Mouse (Mus musculus) left cerebral cortex, adult 8-10 months (tissue): ENCODE measurements at regions not wholly inside any gene's neighbourhood (a gene's known extent, or its start where the extent isn't known, plus 50 kb on each side); places are given as distances from the start of the nearest gene placed in this dataset.

Source experiments
- DNase-seq, 2 experiments: peaks; one replicate each; pipeline ENCODE4 v3.0.0; 2022; ENCODE audit warnings: low spot score in 2 of 2

DNA sequence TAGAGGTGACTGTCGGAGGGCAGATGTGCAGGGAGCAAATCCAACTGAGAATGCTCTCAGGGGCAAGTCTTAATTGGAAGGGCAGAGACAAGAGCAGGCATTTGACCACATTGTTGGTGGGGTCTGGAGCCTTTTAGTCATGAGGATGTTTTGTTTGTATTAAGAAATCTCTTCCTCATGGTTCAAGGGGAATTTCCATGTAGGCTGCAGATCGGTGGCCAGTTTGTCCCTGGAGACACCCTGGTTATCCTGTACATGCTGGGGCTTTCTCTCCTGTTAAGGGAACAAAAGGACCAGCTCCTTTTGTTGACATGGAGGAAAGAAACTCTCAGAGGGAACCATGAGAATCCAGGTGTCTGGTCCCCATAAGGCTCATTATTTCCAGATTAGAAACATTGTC is 174.4 kb downstream of the Rab11fip4 start:
- DNase-seq: no peak

DNA sequence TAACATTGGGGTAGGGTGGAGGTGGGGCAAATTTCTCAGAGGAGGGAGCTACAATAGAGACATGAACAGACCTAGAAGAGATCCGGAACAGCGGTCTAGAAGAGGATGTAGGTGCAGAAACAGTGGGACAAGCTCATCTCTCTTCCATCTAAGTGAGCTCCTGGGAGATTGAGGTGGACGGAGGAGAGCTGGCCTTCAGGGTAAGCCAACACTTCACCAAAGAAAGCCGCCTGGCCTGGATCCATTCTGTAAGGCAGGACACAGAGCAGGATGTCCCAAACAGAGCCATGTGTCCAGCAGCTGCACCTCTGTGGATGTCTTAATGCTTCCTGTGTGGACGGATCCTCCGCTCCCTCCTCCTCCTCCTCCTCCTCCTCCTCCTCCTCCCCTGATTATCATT is 173.0 kb downstream of the Rab11fip4 start:
- DNase-seq: no peak

DNA sequence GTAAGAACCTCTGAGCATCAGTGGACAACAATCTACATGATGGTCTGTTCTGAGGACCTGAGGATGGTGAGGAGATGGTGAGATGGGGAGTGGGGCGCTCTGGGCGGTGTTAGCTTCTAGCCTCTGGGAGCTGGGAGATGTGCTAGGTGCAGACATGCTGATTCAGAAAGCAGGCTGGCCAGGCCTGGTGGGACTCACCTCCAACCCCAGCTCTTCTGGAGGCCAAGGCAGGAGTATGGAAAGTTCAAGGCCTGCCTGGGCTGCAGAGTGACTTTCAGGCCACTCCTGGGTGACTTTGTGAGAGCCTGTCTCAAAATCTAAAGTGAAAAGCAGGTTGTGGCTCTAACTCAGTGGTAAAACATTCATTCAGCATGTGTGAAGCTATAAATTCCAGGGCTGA is 171.6 kb downstream of the Rab11fip4 start:
- DNase-seq: no peak

DNA sequence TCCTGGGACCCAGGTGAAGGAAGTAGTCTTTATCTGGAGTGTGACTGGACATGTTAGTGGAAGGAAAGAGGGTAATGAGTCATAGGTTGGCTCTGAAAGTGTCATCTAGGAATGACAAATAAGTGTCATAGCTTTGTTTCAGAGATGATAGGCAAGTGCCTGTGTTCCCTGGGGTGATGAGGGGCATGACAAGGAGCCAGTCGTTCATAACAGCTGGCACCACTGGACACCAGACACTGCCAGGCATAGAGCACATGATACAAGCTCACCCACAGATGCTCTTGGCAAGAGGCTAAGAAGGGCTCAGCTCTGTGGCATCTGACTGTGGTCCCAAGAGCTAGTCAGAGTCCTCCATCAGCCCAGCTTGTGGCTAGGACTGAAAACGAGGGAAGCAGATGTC is 171.0 kb downstream of the Rab11fip4 start:
- peak in 1 of 2 experiments; percentile 15 for DNase-seq

DNA sequence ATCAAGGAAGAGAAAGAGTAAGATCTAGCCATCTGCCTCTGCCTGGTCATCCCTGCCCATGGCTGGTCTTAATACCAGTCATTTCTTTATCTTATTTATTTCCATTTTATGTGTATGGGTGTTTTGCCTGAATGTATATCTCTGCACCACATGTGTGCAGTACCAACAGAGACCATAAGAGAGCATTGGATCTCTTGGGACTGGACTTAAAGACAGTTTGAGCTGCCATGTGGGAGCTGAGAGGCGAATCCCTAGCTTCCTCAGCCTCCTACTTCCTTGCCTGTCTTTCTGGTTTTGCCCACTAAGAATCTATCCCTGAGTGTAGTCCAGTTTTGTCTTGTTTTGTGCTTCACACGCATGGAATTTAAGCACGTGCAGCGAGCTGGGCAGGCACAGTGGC is 169.5 kb downstream of the Rab11fip4 start:
- DNase-seq: no peak

DNA sequence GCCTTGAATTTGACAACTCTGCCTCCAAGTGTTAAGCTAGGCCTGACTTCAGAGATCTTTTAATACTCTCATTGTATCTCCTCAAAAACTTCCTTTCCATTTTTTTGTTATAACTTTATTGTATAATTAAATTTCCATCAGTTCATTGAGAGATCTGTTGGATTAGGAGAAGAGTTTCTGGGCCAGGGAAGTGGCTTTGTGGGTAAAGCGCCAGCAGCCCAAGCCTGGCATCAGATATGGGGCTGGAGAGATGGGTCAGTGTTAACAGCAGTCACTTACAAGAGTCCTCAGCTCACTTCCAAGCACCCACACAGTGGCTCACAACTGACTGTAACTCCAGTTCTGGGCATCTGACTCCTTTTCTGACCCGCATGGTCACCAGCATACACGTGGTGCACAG is 167.3 kb downstream of the Rab11fip4 start:
- no peak for DNase-seq

DNA sequence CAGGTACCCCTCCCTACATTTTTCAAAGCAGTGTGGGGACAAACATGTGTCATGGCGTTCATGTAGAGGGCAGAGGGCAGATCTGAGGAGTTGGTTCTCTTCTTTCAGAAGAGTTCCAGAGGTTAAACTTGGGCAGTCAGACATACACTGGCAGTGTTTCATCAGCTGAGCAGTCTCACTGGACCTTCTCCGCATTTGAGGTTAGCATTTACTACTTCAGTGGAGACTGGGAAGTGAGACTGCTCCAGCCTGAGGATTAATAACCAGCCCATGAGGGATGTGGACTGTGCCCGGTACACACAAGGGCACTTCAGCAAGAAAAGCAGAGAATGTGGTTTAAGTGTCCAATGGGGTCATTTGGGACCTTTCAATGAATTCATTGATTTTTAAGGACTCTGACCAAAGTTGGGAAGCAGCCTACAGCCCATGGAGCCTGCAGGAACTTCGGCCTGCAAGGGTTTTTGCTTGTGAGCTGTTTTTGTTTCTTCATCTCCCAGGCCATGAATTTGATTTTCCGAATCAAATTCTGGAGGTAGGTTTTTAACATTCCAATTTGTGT is 166.6 kb downstream of the Rab11fip4 start:
- no peak for DNase-seq

DNA sequence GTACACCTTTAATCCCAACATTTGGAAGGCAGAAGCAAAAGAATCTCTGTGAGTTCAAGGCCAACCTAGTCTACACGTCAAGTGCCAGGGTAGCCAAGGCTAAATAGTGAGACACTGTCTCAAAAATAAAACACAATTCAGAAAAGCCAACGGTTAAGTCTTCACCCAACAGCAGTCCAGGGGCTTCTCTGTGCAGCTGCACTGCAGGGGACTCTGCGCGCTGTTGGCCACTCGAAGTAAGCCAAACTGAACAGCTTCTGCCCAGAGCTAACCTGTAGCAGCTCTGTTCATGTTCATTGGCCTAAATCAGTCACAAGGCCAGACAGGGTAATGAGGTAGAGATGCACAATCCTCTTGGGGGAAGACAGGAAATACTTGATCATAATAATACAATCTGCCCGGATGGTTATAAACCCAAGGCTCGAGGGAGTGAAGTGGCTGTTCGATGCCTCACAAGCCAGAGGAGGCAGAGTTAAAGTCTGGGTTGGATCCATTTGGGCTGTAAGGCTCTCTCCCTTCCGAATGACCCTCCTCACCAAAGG is 165.4 kb downstream of the Rab11fip4 start:
- no peak for DNase-seq

DNA sequence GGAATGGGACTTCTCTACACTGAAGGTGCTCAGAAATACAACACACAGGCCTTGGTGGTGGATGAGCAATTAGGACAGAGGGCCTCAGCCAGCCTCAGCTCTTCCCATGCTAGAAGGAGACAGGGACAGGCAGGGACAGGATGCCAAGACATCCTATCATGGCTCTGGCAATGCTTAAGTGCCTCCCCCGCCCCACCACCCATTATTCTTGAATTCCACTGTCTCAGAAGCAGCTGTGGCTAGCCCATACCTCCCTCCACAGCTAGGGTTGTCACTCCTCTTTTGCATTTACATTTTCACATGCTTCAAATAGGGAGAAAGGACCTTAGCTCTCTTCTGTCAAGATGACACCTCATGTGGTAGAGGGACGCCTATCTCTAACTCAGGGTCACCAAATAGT is 162.5 kb downstream of the Rab11fip4 start:
- no peak for DNase-seq

DNA sequence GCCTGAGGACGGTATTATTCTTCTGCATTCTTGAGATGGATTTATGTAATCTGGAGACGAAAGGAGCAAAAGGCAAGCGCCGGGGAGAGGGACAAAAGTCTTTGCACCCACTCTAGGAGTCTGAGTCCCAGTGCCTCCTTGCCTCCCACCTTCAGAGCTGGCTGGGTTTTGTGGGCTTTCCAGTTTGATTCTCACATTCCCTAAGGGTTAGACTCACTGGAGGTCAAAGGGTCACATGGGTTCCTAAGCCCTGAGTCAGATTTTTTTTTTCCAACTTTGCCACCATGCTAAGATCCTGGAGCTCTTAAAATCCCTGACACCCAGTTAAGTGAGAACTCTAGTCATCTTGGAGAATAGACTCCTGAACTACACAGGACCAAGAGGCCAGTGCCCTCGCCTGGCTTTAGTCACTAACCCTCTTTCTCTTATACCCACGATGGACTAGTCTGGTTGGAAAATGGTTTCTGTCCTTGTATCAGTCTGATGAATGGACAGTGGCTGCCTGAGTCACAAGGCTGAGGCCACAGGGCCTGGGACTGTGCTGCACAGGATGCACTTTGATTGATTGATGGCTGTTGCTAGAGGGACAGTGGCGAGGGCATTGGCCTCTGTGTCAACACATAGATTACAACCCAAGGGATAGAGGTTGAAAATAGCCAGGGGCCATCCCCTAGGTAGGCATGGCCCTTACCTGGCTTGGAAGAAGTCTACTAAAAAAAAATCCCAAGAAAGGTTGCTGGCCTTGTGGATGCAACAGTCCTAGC is 161.9 kb downstream of the Rab11fip4 start:
- no peak for DNase-seq

DNA sequence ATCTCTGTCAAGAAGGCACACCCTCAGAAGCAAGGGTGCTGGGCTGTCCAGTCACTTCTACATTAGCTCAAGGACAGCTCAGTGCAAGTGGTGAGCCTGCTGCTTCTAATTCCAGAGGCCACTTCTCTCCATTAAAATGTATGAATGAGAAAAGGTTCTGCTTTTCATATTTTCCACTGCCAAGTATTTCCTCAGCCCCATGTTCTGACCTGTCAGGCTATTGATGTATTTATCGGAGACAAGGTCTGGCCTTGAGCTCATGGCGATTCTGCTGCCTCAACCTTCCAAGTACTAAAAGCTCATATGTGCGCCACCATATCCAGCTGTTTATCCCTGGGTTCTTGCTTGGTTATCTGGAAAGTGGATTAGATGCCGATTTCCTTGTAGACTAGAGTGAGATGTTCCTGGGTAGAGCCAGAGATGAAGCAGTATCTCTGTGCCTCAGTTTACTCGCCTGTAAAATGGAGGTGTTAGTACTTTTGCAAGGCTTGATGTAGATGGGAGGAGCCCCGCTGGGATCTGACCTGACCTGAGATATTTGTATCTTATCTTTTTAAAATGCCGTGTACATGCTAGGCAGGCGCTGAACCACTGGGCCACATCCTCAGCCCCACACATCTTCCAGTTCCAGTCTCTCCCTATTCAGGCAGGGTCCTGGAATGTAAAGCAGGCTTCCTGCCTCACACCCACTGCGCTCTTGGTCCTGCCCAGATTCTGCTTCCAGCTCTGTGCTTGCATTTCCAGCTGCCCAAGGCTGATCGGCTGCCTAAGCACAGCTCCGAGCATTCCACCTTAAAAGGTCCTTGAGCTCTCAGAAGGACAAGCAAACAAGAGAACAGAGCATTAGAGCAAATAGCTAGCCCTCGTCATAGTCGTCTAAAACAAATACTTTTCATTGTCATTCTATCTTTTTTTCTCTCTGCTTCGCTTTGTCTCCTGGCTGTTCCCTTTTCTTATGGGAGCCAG is 161.0 kb downstream of the Rab11fip4 start:
- DNase-seq: no peak

DNA sequence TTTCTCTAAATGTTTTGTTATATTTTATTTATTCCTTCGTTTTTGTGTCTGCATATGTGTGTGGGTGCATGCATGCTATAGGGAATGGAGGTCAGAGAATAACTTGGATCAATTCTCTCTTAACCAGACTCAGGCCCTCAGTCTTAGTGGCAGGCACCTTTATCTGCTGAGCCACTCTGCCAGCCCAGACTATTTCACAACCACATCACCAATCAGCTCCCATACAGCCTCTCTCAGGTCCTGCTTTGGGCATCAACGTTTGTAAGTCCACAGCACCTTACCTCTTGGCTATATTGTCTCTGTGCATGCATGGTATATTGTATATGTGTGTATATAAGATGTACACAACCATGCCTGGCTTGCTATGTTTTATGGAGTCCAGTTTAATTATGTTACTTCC is 159.9 kb downstream of the Rab11fip4 start:
- DNase-seq: no peak

DNA sequence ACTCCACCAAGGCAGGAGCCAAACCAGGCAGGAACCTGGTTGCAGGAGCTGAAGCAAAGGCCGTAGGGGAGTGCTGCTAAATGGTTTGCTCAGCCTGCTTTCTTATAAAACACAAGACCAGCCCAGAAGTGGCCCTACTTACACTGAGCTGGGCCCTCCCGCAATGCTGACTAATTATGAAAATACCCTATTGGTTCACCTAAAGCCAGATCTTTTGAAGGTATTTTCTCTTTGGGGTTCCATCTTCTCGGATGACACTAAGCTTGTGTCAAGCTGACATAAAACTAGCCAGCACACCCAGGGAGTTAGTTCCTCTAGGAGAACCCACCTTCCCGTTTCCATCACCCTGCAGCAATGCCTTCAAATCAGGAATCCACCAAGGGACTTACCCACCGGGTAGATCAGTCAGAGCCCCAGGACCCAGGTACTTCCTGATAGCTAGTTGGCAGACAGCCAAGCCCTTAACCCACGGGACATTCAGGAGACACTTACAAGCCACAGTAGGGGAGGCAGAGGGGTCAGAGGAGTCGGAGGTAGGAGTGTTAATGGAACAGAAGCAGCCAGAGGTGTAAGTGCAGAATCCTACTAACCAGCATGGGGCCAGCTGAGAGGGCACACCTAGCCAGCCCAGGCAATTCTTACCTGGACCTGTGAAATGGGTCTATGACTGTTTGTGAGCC is 158.9 kb downstream of the Rab11fip4 start:
- DNase-seq: no peak

DNA sequence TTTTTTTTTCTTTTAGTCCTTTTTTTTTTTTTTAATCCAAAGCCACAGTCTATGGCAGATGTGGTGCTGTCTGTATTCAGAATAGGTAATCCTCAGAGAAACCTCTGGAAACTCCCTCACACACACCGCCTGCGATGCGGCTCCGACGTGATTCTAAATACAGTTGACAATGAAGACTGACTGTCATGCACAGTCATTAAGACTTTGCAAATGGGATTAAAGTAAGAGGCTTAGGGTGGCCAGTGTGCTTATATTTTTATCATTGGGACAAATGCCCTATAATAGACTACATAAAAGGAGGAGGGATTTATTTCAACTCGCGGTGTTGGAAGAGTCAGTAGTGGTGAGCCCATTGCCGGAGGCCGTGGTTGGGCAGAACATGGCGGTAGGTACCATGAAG is 158.1 kb downstream of the Rab11fip4 start:
- no peak for DNase-seq

DNA sequence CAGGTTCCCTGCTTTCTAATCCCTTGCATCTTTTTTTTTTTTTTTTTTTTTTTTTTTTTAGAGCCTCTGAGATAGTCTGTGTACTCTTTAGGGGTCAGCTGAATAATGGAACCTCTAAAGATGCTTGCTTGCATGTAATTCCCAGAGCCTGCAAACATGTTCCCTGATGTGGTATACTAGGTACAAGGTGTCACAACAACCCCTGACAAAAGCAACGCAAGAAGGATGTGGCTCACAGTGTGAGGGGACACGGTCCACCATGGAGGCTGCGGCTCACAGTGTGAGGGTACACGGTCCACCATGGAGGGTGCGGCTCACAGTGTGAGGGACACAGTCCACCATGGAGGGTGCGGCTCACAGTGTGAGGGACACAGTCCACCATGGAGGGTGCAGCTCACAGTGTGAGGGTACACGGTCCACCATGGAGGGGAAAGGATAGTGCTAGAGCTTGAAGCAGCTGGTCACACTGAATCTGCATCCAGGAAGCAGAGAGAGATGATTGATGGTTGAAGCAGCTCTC is 157.7 kb downstream of the Rab11fip4 start:
- no peak for DNase-seq

DNA sequence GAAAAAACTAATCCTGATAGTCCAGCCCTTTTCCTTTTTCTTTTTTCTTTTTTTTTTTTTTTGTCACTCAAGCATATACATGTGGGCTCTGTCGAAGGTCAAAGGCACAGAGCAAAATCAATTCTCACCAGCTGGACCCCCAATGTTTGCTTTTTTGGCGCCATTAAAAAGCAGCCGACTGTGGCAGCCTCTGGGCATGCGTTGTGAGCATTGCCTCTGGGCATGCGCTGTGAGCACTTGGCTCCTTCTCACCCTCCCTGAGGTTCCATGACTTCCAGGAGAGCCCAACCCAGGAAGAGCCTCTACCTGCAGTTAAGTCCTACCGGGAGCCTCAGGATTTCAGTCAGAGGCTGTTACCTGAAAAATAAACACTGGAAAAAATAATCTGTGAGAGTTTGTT is 156.8 kb downstream of the Rab11fip4 start:
- DNase-seq: no peak
